Mouse (Mus musculus): ENCODE results near the gene Frmd4b. TPM values are rescaled to one million over a fixed set of nuclear protein-coding genes. Genes with fewer than 3 reads are reported as not detected.

Gene Frmd4b
- polyA plus RNA-seq, 1 experiment from 2014 or later, result 27.1 TPM

DNA sequence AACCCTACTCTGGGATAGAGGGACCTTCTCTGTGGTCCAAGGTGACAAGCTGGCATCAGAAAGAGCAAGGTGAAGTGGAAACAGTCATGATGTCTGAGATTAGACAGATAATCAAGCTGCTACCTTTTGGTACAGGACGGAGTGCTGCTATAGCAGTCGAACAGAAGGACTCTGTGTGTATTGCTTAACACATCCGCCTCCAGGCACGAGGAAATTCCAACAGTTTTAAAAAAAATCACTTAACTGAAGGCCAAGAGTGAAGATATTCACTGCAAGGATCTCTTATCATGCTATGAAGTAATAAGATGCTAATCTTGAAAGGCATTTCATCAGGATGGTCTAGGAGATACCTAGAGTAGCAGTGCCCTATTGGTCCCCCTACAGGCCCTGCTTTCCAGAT is 298.3 kb downstream of the Frmd4b start:
- Histone ChIP-seq H3K27ac (no peak overlapping the region), H3K9ac (replicated peaks) (no peak overlapping the region), H3K27me3 (no peaks in the 10 kb centered on the region), H3K4me2 (replicated peaks) (no peak overlapping the region), H3K4me3 (replicated peaks) (no peak overlapping the region), H3K4me1 (replicated peaks) (no peaks in the 10 kb centered on the region), H3K9me3 (no peaks in the 10 kb centered on the region), H3K36me3 (peaks cover 9% of the 10 kb centered on the region; the same call in 1 of the 2 replicates)
- no peak for ATAC-seq
- 98% methylated on average over 4 of the region's 4 CpGs for WGBS

DNA sequence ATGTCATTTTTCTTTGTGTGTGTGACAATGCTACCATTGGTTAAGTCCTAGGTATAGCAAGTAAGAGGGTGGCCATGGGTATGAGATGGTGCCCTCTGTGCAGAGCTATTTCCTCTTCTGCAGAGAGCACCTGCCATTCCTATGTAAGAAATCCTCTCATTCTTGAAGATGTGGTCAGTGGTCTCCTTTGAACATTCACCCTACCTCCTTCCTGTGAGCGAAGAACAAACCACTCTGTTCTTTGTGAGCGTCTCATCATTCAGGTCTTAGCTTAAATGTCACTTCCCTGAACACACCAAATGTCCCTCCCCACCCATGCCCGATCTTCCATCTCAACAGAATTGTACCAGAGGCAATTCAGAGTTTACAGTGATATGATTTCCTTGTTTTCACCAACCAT is 299.4 kb downstream of the Frmd4b start:
- Histone ChIP-seq H3K27ac (no peak overlapping the region), H3K9ac (replicated peaks) (no peak overlapping the region), H3K4me1 (replicated peaks) (no peaks in the 10 kb centered on the region), H3K4me2 (replicated peaks) (no peak overlapping the region), H3K4me3 (replicated peaks) (no peak overlapping the region), H3K27me3 (0 out of 2 replicates have a peak, but pooled peaks cover 5% of the 10 kb centered on the region), H3K36me3 (peaks cover 6% of the 10 kb centered on the region; the same call in 1 of the 2 replicates), H3K9me3 (no peaks in the 10 kb centered on the region)
- 98% methylated on average over 3 of the region's 3 CpGs for WGBS
- ATAC-seq, result no peak

DNA sequence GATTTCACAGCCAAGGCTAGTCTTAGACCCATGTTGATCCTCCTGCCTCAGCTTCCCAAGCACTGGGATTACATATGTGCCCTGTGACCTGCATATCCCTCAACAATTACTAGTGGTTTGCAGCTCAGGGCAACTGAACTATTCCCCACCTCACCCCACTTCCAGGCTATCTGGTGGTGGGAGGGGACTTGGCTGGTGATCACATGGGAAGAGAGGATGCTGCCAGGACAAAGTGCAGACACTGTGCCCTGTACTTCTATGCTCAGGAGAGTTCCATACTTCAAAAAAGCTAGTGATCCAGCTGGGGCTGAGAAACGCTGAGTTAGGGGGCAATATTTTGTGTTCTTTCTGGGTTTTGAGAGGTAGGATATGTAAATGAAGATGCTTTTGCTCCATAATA is 300.6 kb downstream of the Frmd4b start:
- Histone ChIP-seq H3K9me3 (no peaks in the 10 kb centered on the region), H3K4me2 (replicated peaks) (no peak overlapping the region), H3K27me3 (peaks cover 8% of the 10 kb centered on the region; the same call in 1 of the 2 replicates), H3K4me1 (replicated peaks) (peaks cover 11% of the 10 kb centered on the region), H3K36me3 (no peaks in the 10 kb centered on the region; the same call in 1 of the 2 replicates), H3K4me3 (replicated peaks) (no peak overlapping the region), H3K27ac (no peak overlapping the region), H3K9ac (replicated peaks) (no peak overlapping the region)
- no peak for ATAC-seq
- WGBS, result 88% methylated on average over 1 of the region's 1 CpGs

- H3K4me3 ChIP-seq (replicated peaks), result no peak overlapping the region
- no peaks in the 10 kb centered on the region for H3K9me3 ChIP-seq
- H3K27me3 ChIP-seq, result peaks cover 15% of the 10 kb centered on the region; the same call in 1 of the 2 replicates
- H3K9ac ChIP-seq (replicated peaks), result no peak overlapping the region
- H3K4me1 ChIP-seq (replicated peaks), result peaks cover 19% of the 10 kb centered on the region
- no peaks in the 10 kb centered on the region; the same call in 1 of the 2 replicates for H3K36me3 ChIP-seq
- 88% methylated on average over 3 of the region's 3 CpGs for WGBS
- H3K27ac ChIP-seq, result no peak overlapping the region
- H3K4me2 ChIP-seq (replicated peaks), result no peak overlapping the region
- no peak for ATAC-seq
Measured at GRCm38 (mm10) chr6:97315311-97315710, 302.0 kb downstream of the Frmd4b start.

DNA sequence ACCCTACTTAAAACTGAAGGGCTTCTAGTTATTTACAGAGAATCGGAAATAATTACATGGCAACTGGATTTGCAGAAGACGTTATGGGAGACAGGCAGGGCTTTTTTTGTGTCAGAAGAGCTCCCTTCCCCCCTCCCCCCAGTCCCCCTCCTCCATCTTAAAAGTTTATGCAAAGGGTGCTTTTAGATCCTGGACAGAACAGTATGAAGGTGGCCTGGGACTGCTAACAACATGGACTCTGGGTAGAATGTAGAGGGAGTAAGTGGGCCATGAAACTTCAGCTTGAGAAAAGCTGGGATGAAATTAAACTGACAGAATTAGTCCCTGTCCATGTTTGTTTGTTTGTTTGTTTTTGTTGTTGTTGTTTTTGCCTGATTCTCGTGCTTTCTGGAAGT is 304.8 kb downstream of the Frmd4b start:
- peak overlapping the region; percentile 28 for H3K4me3 ChIP-seq (replicated peaks)
- H3K27me3 ChIP-seq, result peaks cover 15% of the 10 kb centered on the region; the same call in 1 of the 2 replicates
- peak overlapping the region; percentile 48; the same call in 1 of the 2 replicates for H3K9ac ChIP-seq (replicated peaks)
- no peaks in the 10 kb centered on the region for H3K36me3 ChIP-seq
- ATAC-seq, result no peak
- H3K9me3 ChIP-seq, result no peaks in the 10 kb centered on the region
- no peak overlapping the region for H3K27ac ChIP-seq
- peak overlapping the region; percentile 54 for H3K4me2 ChIP-seq (replicated peaks)
- 15% methylated on average over 3 of the region's 3 CpGs for WGBS
- peaks cover 19% of the 10 kb centered on the region for H3K4me1 ChIP-seq (replicated peaks)

DNA sequence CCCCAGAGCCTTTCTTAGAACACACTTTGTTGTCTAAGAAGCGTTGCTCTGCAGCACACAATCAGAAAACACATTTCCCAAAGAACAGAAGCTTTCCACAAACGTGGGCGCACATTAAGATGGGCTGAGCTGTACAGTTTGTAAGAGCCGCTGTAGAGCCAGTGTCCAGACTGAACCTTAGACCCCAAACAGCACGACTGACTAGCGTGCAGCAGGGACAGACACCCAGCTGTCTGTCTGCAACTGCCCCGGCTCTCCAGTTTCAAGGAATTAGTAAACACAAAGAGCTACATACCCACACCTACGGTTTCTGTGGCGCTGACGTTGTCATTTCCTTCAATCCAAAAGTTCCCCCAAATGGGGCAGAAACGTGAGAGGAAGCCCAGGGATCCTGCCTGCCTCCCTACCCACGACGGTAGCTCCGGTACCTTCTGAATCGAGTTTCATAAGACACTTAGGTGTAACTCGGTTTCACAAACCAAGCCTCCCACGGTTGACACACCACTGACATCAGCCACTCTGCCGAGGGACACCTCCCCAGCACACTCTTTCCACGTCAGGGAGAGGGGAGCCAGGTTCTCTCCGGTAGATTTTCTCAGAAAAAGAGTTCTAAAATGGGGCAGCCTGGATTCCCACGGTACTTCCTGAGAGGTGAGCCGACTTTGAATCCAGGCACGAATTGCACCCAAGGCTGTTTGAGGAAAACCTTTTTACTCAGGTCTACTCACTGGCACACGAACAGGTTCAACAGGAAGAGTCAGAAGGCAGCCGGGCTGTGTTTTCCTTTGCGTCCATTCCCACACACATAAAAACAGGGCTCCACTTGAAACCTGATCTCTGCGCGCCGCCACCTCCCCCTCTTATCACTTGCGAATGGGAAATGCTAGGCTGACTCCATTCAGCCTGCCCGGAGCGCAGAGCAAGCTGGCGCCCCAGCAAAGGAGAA is 305.5 kb downstream of the Frmd4b start:
- no peaks in the 10 kb centered on the region for H3K9me3 ChIP-seq
- H3K27ac ChIP-seq, result no peak overlapping the region
- no peaks in the 10 kb centered on the region for H3K36me3 ChIP-seq
- peaks cover 15% of the 10 kb centered on the region; the same call in 1 of the 2 replicates for H3K27me3 ChIP-seq
- H3K4me3 ChIP-seq (replicated peaks), result peak overlapping the region; percentile 28
- ATAC-seq, result peak; percentile 55; the same call in 1 of the 2 replicates
- H3K4me1 ChIP-seq (replicated peaks), result peaks cover 19% of the 10 kb centered on the region
- H3K4me2 ChIP-seq (replicated peaks), result peak overlapping the region; percentile 54
- peak overlapping the region; percentile 48; the same call in 1 of the 2 replicates for H3K9ac ChIP-seq (replicated peaks)
- WGBS, result 3% methylated on average over 33 of the region's 33 CpGs

DNA sequence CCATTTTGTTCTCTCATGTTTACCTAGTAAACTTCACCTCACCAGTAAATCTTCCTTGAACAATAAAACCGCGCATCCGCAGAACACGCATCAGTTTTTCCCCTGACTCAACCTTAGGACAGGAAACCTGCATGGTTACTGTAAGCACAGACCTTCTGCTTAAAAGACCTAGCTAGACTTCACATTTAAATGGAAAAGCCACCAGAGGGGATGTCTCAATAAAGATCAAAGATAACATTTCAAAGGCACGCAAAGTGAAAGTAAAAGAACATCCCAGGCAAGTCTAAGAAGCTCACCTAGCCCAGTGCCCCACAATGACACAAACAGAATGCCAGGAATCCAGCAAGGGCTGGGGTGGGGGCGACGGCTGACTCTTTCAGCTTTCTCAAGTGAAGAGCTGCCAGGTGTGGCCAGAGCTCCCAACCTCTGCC is 306.4 kb downstream of the Frmd4b start:
- H3K4me3 ChIP-seq (replicated peaks), result no peak overlapping the region
- 45% methylated on average over 7 of the region's 7 CpGs for WGBS
- peaks cover 19% of the 10 kb centered on the region for H3K4me1 ChIP-seq (replicated peaks)
- peak overlapping the region; percentile 54 for H3K4me2 ChIP-seq (replicated peaks)
- no peak overlapping the region for H3K9ac ChIP-seq (replicated peaks)
- no peak for ATAC-seq
- no peak overlapping the region for H3K27ac ChIP-seq
- peaks cover 9% of the 10 kb centered on the region for H3K36me3 ChIP-seq
- H3K27me3 ChIP-seq, result peaks cover 15% of the 10 kb centered on the region; the same call in 1 of the 2 replicates
- H3K9me3 ChIP-seq, result no peaks in the 10 kb centered on the region

GRCm38 (mm10) chr6:97309161-97309560 is 308.2 kb downstream of the Frmd4b start:
- H3K4me3 ChIP-seq (replicated peaks), result no peak overlapping the region

GRCm38 (mm10) chr6:97308562-97308961 is 308.8 kb downstream of the Frmd4b start:
- peaks cover 15% of the 10 kb centered on the region; the same call in 1 of the 2 replicates for H3K27me3 ChIP-seq
- WGBS, result 78% methylated on average over 6 of the region's 6 CpGs
- H3K36me3 ChIP-seq, result peaks cover 29% of the 10 kb centered on the region
- H3K27ac ChIP-seq, result no peak overlapping the region
- H3K9me3 ChIP-seq, result no peaks in the 10 kb centered on the region
- H3K9ac ChIP-seq (replicated peaks), result no peak overlapping the region
- H3K4me2 ChIP-seq (replicated peaks), result no peak overlapping the region
- peaks cover 19% of the 10 kb centered on the region for H3K4me1 ChIP-seq (replicated peaks)
- no peak overlapping the region for H3K4me3 ChIP-seq (replicated peaks)
- ATAC-seq, result no peak

More at GRCm38 (mm10) chr6:97309161-97309560, 308.2 kb downstream of the Frmd4b start:
- Histone ChIP-seq H3K9ac (replicated peaks) (no peak overlapping the region), H3K4me1 (replicated peaks) (peaks cover 19% of the 10 kb centered on the region), H3K4me2 (replicated peaks) (no peak overlapping the region), H3K27me3 (peaks cover 15% of the 10 kb centered on the region; the same call in 1 of the 2 replicates), H3K9me3 (no peaks in the 10 kb centered on the region), H3K36me3 (peaks cover 24% of the 10 kb centered on the region), H3K27ac (no peak overlapping the region)
- 34% methylated on average over 6 of the region's 6 CpGs for WGBS
- no peak for ATAC-seq

DNA sequence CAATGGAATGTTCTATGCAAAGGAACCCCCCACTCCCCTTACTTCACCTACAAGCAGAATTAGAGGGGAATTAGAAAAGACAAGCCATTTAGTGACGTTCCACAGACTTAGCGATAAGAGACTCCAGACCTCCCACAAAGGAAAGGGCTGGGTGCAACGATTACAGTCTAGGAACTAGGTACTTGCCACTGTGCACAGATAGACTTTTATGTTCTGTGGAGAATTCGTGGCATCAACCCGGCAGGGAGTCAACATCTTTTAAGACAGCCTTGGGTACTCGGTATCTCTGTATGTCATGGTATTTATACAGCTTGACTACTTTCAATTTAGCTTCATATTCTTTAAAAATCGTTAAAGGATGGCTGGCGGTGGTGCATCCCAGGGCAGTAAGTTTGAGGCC is 310.1 kb downstream of the Frmd4b start:
- peaks cover 29% of the 10 kb centered on the region for H3K36me3 ChIP-seq
- no peak overlapping the region for H3K4me3 ChIP-seq (replicated peaks)
- peaks cover 13% of the 10 kb centered on the region for H3K4me1 ChIP-seq (replicated peaks)
- H3K27me3 ChIP-seq, result peaks cover 10% of the 10 kb centered on the region; the same call in 1 of the 2 replicates
- no peak for ATAC-seq
- WGBS, result 77% methylated on average over 8 of the region's 8 CpGs
- no peaks in the 10 kb centered on the region for H3K9me3 ChIP-seq
- H3K9ac ChIP-seq (replicated peaks), result no peak overlapping the region
- no peak overlapping the region for H3K27ac ChIP-seq
- no peak overlapping the region for H3K4me2 ChIP-seq (replicated peaks)

DNA sequence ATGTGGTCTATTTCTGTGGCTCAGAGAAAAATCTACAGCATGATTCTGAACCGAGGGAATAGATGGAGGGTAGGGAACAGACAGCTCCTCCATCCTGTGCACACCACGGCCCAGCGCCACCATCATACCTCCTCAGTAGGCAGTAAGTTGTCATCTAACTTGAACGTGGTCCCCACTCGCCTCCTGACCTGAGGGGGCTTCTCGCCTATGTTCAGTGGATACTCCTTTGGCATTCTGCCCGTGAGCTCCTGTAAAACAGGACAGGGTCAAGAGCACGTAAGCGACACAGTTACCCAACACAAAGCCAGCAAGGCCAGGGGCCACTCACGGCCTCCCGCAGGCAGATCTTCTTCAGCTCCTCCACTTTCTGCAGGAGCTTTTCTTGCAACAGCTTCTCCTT is 311.0 kb downstream of the Frmd4b start:
- H3K9me3 ChIP-seq, result no peaks in the 10 kb centered on the region
- no peak overlapping the region for H3K9ac ChIP-seq (replicated peaks)
- no peak overlapping the region for H3K4me3 ChIP-seq (replicated peaks)
- no peak overlapping the region for H3K27ac ChIP-seq
- H3K4me2 ChIP-seq (replicated peaks), result no peak overlapping the region
- no peak for ATAC-seq
- peaks cover 4% of the 10 kb centered on the region for H3K4me1 ChIP-seq (replicated peaks)
- H3K27me3 ChIP-seq, result peaks cover 3% of the 10 kb centered on the region; the same call in 1 of the 2 replicates
- H3K36me3 ChIP-seq, result peaks cover 29% of the 10 kb centered on the region
- WGBS, result 88% methylated on average over 11 of the region's 11 CpGs

DNA sequence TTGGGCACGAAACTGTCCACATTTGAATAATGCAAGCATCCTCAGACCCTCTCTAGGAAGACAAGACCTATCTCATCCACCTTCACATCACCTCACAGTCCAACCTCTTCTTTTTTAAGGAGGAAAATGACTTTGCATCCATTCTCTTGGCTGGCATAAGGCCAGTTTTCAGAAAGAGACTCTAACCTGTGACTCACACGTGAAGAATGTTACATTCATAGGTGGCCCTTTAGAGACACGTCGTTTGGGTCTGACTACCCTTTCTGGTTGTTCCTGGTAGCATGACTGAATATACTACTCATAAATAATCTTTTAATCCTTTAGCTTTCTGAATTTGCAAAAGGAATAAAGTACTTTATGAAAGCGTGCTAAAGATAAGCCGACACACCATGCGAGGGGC is 311.9 kb downstream of the Frmd4b start:
- H3K4me3 ChIP-seq (replicated peaks), result no peak overlapping the region
- H3K4me1 ChIP-seq (replicated peaks), result no peaks in the 10 kb centered on the region
- ATAC-seq, result no peak
- H3K27me3 ChIP-seq, result no peaks in the 10 kb centered on the region
- no peak overlapping the region for H3K9ac ChIP-seq (replicated peaks)
- H3K36me3 ChIP-seq, result peaks cover 32% of the 10 kb centered on the region
- H3K9me3 ChIP-seq, result no peaks in the 10 kb centered on the region
- no peak overlapping the region; the same call in 1 of the 2 replicates for H3K27ac ChIP-seq
- no peak overlapping the region for H3K4me2 ChIP-seq (replicated peaks)
- 89% methylated on average over 7 of the region's 7 CpGs for WGBS

Data from midbrain, embryonic 13.5 days (tissue).